Mouse (Mus musculus) kidney, postnatal 10 days (tissue): Measurements from ENCODE around the gene Prrt1.
A peak's percentile ranks its signal among the peaks of the same experiment; 100 is the strongest.

Experiments
- DNase-seq: peaks from one replicate; pipeline ENCODE4 v3.0.0; 2021; ENCODE audit warnings: mixed read lengths

Gene Prrt1

DNA sequence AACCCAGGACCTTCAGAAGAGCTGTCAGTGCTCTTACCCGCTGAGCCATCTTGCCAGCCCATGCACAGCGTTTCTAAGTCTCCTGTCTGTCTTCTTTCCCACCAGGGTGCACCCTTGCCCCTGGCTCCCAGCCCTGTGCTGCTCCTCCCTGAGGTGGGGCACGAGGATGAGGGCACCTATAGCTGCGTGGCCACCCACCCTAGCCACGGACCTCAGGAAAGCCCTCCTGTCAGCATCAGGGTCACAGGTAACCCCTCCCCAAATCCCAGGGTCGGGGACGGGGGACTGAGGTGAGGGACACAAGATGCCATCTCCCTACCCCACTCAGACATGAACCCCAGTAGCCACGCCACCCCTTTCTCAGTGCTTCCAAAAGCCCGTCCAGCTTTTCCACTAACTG, 29.4 kb upstream of the Prrt1 start:
- DNase-seq = no peak

DNA sequence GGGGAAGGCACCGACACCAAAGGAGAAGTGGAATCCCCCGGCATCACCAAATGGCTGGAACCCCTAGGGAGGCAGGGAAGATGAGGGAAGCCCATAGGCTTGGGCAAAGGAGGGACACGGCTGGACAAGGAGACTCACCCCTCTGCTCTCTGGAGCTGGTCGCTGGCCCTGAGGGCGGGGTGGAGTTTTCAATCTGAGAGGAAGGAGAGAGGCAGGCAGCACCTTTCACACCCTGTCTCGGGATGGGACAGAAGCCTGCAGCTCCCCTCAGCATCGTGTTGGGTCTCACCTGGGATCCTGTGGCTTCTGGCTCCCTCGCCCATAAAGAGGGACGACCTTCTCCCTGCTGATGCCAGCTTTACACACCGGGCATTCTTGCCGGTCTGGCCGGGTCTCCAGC, 27.5 kb upstream of the Prrt1 start:
- DNase-seq = peak; percentile 11

DNA sequence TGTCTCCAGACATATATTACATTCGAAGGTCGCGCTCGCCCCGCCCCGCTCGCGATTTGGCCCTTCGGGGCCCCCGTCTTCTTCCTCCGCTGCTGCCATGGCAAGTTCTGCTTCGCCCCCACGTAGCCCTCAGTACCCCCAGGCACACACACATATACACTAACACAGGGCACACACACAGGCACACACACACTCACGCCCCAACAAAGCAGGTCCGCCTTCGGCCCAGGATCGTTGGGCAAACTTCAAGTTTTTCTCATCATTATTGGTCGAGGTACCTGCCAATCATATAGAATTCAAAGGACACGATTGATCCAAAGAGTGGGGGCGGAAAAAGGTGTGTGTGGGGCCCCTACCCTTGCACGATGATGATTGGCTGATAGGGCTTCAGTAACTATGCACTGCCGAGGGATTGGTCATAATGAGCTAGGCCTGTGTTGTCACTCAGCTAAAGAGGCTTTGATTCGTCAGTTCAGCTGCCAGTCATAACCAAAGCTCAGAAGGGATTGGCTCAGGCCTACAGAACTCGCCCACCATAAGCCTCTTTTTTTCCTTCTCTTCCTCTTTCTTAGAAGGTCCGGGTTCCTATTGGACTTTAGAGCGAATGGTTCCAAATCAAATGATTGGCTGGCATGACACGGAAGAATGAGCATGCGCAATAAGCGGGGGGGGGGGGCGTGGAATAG, 25.8 kb upstream of the Prrt1 start, which contains the start of gene Rnf5:
Rnf5 (minus strand) TSS at position 316 of the 686 bp plus-strand sequence.
- peak; percentile 100 for DNase-seq

DNA sequence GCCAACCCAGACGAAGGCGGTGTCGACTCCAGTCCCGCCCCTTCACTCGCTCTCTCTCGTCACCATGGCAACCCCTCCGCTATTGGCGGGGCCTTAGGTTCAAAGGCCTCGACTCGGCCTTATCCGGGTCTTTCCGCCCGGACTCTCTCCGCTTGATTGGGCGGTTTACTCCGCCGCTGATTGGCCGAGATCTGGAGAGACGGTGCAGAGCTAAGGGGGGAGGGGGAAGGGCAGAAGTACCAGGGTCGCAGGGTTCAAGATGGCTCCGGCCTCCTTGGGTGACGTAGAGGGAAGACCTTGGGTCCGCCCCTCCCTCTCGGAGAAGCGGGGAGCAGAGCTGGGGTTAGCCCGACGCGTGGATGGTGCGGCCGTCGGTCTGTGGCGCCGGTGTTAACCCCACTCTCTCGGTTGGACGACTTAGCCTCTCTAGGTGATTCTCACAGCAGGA, 25.2 kb upstream of the Prrt1 start, which contains the start of gene Agpat1:
Agpat1 (plus strand) TSS at position 202 of the 448 bp plus-strand sequence.
- DNase-seq = peak; percentile 99

DNA sequence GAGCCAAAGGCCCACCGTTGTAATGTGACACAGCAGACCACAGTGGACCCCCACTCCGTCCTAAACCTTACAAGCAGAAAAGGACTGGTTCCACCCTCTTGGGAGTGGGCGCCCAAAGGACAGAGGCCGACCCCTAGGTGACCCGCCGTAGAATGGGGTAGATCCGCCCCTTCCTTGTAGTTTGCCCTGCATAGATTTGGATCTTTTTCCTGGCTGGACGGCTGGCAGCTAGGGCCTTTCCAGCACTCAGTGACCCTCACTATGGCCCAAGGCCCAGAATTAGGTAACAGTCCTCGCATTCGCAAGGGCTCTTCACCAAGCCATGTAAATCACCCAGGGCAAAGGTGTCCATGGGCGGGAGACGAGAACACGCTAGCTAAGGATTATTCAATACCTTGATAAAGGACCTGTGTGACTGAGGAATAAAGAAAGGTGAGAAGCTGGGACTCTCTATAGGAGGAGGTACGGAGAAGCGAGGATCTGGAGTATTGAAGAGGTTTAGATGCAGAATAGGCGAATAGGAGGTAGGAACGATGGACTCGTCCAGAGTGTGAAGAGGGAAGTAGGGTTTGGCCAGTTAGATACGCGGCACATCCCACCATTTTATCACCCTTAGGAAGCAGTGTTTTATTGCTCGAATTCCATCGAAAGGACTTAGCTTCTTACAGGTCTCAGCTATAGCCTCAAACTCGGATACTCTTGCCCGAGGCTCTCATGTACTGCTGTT, 24.7 kb upstream of the Prrt1 start:
- DNase-seq = peak; percentile 67

DNA sequence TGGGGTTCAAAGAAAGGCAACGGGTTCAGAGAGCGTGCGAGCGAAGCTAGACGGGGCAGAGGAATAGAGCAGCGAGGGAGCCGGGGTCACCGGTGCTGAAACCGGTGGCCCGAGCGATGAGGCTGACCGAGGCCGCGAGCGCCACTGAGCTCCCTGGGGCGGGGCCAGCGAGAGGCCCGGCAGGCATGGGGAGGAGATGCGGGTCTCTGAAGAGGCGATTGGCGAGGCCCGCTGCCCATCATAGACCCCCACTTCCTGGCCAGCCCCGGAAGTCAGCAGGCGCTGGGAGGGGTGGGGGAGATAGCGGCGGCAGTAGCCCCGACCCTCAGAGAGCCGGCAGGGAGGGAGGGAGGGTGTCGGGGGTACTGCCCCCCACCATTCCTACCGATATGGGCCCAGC, 23.7 kb upstream of the Prrt1 start:
- peak; percentile 99 for DNase-seq

DNA sequence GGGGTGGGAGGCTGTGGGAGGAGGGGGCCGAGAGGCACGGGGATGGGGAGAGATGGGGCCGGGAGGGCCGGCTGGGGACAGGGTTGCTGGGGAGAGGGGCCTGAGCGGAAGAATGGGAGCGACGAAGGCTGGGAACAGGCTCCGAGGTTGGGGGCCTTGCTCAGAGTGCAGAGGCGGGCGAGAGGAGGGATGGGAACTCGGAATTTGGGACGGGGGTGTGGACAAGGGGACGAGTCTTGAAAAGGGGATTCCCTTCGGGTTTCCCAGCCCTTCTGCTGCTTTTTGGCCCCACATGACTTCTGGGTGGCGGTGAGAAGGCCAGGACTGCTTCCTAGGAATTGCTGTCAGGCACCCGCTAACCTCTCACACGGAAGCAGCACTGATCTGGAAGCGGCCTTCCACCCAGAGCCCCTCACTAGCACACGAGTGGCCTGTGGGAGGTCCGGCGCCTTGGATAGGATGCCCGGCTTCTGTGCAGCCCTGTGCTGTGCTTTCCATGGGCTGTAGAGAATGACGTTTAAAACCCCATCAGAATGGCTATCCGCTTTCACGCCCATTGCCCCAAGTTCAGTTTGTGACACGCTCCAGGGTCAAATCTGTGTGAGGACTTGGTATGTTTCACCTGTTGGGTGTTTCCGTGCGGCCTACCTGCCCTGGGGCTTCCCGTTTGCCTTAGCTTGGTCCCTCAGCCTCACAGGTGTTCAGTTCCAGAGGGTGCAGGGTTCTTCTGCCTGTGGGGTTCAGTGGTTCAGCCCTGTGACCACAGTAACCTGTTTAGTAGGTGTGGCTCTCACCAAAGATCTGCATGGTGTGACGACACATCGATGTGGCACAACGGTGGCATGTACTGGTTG, 22.9 kb upstream of the Prrt1 start:
- DNase-seq = no peak

DNA sequence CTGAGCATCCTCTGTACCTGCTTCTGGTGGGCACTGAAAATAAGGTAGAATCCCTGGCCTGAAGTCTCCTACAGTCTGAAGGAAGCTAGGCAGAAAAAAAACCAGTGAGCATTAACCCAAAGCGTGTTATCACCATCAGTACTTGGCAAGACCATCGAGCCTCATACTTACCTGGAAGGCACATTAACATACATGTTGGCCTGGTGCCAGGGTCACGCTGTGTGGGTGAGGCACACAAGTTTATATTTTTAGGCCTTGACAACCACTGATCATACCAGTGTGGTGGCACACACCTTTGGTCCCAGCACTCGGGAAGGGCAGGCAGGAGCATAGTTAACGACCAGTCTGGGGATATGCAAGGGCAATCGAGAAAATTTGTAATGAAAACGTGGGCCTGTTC, 21.3 kb upstream of the Prrt1 start:
- no peak for DNase-seq

DNA sequence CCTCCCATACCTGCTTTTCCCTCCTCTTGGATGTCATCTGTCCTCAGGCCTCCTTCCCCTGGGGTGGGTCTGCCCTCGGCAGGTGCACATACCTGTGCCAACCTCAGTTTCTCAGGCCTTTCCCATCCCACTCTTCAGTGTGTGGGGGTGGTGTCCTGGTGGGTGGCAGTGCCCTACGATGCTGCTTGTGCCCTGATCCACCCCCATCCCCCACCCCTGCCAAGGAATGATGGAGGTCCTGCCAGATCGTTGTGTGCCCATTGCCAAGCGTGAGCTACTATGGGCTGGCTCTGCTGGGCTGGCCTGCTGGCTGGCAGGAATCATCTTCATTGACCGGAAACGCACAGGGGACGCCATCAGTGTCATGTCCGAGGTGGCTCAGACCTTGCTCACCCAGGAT, 18.3 kb upstream of the Prrt1 start:
- peak; percentile 13 for DNase-seq

DNA sequence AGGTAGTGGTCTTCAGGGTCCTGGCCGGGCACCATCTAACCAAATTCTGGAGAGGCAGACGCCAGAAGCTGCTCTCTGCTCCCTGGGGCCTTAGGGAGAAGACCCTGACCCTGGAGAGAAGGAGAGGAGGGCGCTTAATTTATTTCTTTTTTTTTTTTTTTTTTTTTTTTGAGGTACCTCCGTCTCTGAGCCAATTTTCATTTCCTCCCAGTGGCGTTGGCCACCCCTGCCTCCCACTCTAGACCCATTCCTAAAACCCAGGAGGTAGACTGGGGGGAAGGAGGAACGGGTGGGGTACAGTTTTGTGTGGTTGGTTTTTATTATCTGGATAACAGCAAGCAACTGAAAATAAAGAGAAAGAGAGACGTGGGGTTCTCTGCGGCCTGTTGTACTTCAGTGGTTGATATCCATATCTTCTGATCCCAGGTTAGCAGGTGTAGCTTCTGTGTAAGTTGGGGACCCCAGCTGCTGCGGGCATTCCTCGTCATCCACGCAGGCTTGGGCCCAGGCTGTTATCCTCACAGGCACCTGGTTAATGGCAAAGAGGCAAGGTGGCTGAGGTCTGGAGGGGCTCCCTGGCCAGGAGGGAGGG, 16.2 kb upstream of the Prrt1 start:
- DNase-seq = no peak

DNA sequence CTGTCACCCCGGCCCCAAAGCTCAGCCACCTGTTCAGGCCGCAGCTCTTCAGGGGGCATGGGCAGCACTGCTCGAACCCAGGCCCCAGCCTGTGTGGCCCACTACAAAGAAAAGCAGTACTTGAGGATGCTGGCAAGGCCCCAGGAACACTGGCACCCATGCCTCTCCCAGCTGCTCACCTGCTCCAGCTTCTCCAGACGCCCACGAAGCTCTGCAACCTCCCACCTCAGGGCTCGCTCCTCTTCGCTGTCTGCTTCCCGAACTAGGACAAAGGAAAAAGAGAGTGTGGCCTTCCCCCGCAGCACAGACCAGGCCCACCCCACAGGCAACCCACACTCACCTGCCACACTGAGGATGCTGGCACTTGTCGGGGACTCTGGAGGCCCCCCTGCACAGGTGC, 15.5 kb upstream of the Prrt1 start:
- DNase-seq = no peak

DNA sequence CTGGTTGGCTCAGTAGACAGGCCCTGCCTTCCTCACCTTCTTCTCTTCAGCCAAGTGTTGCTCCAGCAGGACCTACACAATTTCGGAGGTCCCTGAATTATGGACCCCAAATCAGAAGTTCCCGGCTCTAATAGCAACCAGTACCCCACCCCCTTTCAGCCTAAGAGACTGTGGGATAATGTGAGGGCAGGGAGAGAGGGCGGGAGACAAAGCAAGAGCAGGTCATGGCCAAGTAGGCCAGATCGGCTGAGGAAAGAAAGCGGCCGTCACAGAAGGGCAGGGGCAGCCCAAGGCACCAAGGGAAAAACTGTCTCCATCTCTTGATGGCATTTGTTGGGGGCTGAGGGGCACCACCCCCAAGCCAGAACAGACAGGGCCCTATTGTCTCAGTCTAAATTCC, 13.5 kb upstream of the Prrt1 start, which contains the start of gene Egfl8:
Egfl8 (minus strand) TSS at position 101 of the 400 bp plus-strand sequence.
- DNase-seq = no peak

DNA sequence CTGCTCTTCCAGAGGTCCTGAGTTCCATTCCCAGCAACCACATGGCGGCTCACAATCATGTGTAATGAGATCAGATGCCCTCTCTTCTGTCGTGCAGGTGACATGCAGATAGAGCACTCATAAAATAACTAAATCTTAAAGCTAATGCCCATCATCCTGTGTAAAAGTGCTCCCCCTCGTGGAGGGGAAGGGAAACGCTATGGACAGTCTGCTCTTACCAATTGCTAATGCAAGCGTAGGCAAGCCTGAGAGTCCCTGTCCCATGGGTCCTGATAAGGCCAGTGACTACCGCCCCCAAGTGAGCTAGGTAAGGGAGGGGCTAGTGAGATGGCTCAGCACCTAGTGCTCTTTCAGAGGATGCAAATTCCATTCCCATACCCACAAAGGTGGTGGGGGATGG, 10.3 kb upstream of the Prrt1 start:
- DNase-seq = peak; percentile 84

DNA sequence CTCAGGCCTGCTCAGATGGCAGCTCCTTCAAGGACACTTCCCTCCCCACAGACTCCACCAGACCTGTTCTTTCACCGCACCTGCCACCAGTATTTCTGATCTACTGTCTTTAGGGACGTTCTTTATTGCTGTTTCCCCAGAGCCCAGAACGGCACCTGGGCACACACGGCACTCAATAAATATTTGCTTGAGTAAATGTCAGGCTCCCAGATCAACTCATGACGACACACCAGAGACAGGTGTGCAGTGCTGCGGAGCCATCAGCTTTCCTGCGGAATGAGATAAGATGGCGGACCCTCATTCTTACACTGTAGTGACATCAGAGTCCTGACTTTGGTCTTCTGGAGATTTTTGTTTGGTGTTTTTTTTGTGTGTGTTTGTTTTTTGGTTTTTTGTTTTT, 8.3 kb upstream of the Prrt1 start:
- no peak for DNase-seq

DNA sequence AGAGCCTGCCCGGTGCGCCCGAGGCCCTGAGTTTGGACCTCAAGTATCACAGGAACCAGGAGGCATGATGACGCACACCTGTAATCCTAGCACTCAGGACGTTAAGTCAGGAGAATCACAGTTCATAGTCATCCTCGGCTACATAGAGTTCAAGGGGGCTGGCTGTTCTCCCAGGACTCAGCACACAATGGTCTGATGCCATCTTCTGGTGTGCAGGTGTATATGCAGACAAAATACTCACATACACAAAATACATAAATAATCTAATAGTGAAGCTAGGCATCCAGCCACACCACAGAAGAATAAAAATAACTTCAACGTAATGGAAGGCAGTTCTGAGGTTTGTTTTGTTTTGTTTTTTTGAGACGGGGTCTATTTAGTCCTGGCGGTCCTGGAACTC, 6.2 kb upstream of the Prrt1 start:
- DNase-seq = no peak

DNA sequence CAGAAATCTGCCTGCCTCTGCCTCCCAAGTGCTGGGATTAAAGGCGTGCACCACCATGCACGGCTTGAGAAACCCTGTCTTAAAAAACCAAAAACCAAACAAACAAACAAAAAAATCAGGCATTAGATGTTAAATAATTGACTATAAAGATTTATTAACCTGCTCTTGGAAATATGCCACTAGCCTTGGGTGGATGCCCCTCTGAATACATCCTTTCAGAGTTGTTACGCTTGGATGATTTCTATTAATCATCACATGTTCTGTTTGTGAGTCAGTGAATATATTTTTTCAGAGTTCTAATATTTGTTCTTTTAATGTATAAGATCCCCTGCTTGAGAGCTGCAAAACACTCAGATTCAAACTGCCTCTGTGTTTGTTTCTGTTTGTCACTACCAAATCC, 4.4 kb upstream of the Prrt1 start:
- no peak for DNase-seq

DNA sequence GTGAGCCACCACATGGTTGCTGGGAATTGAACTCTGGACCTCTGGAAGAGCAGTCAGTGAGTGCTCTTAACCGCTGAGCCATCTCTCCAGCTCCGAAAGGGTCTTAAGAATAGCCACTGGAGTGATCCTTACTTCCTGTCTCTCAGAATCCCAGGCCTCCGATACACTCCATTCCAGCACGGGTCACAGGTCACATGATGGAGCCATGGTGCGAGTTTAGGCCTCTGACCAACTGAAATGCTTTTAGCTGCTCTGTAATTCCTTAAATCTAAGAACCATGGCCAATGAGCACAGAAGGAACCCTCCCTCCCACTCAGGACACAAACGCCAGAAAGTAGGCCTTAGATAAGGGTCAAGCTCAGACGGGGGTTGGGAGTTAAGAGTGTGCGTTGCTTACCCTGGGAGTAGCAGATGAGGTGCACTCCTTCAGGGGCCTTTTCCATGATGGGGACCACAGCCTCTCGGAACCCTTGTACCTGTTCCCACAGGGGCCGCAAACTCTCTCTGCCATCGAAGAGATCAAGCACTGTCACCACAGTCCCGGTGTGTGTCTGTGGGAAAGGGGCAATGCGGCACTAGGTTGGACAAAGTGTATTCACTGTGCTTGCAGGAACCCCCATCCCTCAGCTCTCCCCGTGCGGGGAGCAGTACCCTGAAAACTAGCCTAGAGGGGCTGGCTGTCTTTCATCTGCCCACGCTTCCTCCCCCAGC, 3.1 kb upstream of the Prrt1 start:
- no peak for DNase-seq

DNA sequence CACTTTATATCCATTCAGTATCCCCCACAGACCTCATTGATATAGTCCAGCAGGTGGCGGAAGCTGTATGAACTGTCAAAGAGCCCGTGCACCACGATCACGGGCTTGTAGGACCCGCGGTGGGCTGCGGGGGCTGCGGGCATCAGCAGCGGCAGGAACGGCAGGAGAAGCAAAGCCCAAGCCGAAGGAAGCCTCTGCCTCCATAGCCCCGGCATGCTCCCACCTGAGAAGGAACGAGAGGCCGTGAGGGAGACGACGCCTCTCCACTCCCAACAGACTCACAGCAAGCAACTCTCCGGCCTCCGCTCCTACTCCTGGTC, 2.6 kb upstream of the Prrt1 start:
- DNase-seq = peak; percentile 69

DNA sequence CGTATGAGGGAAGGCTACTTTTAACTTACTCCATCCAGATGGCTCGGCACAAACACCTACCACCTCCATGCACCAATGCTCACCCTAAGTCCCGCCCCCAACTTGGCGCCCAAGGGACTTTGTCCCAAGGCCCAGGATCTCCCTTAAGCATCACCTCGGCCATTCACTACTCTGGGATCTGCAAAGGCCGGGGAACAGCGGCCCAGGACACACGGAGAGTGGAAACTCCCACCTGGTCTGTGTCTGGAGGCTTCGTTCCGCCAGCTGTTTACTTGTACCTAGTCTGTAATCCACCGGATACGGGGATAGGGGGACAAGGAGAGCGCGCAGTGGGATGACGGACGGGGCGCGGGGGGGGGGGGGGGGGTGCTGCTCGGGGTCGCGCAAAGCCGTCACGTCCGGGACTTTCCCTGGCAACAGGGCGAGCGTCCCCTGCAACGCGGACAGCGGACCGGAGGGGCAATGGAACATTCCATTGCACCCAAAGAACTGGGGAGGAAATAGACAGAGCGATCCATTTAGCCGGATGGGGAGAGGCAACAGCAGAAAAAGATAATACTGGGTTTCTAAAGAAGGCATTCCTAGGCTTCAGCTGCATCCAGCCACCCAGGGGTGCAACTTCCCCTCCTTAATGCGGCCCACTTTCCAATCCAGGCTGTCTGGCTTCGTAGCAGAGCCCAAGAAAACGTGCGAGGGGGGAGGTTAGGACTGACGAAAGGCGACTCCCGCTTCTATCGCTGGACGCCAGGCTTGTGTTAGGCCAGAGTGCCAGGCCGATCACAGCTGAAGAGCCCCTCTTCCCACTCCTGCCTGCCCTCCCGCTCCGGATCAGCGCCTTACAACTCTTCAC, 2.0 kb upstream of the Prrt1 start:
- peak; percentile 96 for DNase-seq

DNA sequence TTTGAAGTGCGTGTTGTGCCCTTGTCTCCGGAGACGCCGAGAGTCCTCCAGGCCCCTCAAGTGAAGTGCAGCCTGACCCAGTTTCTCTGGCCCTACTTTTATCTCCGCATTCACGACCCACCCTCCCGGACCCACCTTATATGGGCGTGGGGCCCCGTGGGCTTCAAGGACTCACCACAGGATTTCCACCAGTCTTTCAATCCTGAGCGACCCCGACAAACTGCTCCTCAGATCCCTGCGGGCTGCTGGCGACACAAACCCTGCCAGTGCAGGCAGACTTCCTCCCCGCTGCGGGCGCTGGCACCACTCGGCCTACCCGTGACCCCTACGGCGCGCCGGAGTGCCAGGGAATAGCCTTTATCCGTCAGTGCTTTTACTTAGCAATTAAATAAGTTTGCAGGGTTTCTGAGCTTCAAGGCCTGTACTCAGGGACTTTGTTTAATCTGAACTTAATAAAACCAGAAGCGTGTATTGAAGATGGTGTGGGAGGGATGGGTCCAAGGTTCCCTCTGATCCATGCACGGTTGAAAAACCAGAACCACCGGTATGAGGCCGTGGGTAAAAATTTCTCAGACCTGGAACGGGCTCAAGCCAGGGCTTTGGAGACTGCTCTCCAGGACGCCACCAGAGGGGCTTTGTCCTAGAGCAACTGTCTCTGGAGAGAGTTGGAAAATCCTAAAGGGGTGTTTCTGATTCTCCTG, 1.2 kb upstream of the Prrt1 start, which contains the start of gene Ppt2:
Ppt2 (minus strand) TSS at position 568 of the 701 bp plus-strand sequence.
- peak; percentile 77 for DNase-seq

DNA sequence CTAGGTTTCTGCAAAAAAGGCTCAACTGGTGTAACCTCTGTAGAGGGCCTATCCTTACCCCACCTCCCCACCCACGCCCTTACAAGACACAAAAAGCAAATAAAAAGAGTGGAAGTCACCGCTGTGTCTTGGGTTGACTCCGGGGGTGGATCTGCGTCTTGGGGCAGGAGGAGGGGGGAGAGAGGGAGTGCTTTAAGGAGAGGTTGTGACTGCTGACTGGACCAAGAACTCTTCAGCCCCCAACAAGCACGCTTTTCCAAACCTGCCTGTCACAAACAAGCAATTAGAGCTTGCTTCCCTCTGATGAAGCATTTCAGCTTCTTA, 727 bp upstream of the Prrt1 start:
- DNase-seq = no peak
